Mouse (Mus musculus): ENCODE measurements around the gene Pax8. TPM values are rescaled to one million over a fixed set of nuclear protein-coding genes. Genes with fewer than 3 reads are reported as not detected.

Pax8 gene
- polyA plus RNA-seq, 1 experiment from 2014 or later = 0.12 TPM

- no peaks in the 10 kb centered on the region for H3K4me1 ChIP-seq (replicated peaks)
- H3K9me3 ChIP-seq (replicated peaks) = no peaks in the 10 kb centered on the region
- WGBS (ENCODE audit: insufficient replicate concordance) = 40% methylated on average over 2 of the region's 2 CpGs
- H3K27ac ChIP-seq = no peak overlapping the region
- H3K36me3 ChIP-seq = no peaks in the 10 kb centered on the region
- H3K27me3 ChIP-seq = peaks cover 27% of the 10 kb centered on the region
- H3K4me2 ChIP-seq = no peak overlapping the region
- H3K4me3 ChIP-seq (replicated peaks) = no peak overlapping the region
- ATAC-seq (ENCODE audit: low read depth) = no peak
- no peak for DNase-seq
- no peak overlapping the region for H3K9ac ChIP-seq
These were observed 4.5 kb upstream of the Pax8 start for GRCm38 (mm10) chr2:24479906-24480305.

DNA sequence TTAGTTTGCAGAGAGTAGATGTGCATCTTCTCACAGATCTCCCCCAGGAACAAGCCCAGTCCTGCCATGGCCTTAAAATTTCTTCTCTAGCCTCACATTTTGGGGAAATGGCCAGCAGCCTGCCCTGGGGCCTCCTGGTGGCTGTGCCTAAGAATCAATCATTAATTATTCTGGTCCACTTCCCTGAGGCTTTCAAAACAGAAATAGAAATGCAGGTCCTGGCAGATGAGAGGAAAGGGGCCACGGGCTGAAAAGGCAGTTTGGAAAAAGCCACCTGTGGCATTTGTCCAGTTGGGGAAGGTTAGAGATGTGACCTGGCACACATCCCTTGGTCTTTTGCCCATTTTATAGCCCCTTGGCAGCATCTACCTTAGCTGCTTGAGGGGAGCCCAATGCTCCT is 3.8 kb upstream of the Pax8 start:
- peaks cover 35% of the 10 kb centered on the region for H3K27me3 ChIP-seq
- DNase-seq (no peak), ATAC-seq (ENCODE audit: low read depth) (no peak)
- H3K36me3 ChIP-seq = no peaks in the 10 kb centered on the region
- no peak overlapping the region for H3K4me3 ChIP-seq (replicated peaks)
- no peaks in the 10 kb centered on the region for H3K9me3 ChIP-seq (replicated peaks)
- no peak overlapping the region for H3K27ac ChIP-seq
- no peak overlapping the region for H3K4me2 ChIP-seq
- WGBS (ENCODE audit: insufficient replicate concordance) = 11% methylated on average over 1 of the region's 1 CpGs
- H3K9ac ChIP-seq = no peak overlapping the region
- H3K4me1 ChIP-seq (replicated peaks) = no peaks in the 10 kb centered on the region

DNA sequence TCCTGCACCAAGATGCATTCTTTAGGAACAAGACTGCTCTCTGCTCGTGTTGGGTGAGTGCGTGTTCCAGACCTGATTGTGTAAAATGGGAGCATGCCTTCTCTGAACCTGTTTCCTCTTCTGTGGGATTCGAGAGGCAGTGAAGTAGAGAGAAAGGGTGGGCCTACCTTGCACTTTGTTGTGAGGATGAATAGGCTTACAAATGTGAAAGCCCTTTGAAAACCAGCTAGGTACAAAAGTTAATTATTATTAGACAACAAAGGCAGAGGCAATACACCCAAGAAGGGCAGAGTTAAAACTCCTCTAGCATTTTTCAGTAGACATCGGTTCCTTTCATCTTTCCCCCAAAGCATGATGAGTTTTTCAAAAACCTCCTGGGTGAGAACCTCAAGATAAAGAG is 3.2 kb upstream of the Pax8 start:
- Histone ChIP-seq H3K4me1 (replicated peaks) (no peaks in the 10 kb centered on the region), H3K9ac (no peak overlapping the region), H3K27ac (no peak overlapping the region), H3K4me2 (no peak overlapping the region), H3K9me3 (replicated peaks) (no peaks in the 10 kb centered on the region), H3K27me3 (peaks cover 40% of the 10 kb centered on the region), H3K4me3 (replicated peaks) (no peak overlapping the region), H3K36me3 (no peaks in the 10 kb centered on the region)
- WGBS (ENCODE audit: insufficient replicate concordance) = 49% methylated on average over 4 of the region's 4 CpGs
- DNase-seq (no peak), ATAC-seq (ENCODE audit: low read depth) (no peak)

DNA sequence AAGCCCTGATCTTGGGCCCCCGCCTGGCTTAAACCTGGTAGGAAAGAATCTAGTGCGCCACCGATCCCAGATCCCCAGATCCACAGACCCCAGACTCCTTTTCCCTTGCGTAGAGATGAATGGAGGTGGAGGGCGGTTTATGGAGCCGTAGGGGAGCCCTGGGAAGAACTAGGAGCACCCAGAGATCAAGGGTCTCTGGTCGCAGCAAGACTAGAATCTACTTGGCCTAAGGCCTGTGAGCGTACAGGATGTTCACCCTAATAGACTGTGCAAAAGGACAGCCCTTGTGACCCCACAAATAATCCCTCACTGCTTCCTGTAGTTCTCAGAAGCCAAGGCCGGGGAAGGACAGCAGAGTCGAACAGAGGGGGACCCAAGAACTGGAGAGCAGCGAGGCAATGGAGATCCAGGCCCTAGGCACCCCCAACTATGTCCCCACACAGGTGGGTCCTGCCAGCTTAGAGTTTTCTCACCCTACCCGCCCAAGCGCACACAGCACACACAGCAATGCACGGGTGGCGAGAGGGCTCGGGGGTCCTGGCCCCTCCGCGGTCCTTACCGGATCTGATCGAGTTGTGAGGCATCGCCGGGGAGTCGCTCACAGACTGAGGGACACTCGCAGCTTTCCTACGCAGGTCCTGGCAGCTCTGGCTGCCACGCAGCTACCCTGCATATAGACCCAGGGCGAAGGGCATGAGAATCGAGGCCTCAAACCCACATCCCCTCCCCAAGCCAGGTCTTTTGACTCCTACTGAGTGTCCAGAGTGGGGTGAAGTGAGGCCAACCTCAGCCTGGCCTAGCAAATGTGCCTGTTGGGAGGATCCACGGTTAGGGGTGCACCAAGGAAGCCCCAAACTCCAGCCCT is 653 bp downstream of the Pax8 start:
- no peaks in the 10 kb centered on the region for H3K9me3 ChIP-seq (replicated peaks)
- no peaks in the 10 kb centered on the region for H3K4me1 ChIP-seq (replicated peaks)
- H3K9ac ChIP-seq = no peak overlapping the region
- ATAC-seq (ENCODE audit: low read depth) (no peak), DNase-seq (no peak)
- 10% methylated on average over 29 of the region's 29 CpGs for WGBS (ENCODE audit: insufficient replicate concordance)
- H3K4me2 ChIP-seq = no peak overlapping the region
- peaks cover 70% of the 10 kb centered on the region for H3K27me3 ChIP-seq
- no peaks in the 10 kb centered on the region for H3K36me3 ChIP-seq
- no peak overlapping the region for H3K4me3 ChIP-seq (replicated peaks)
- no peak overlapping the region for H3K27ac ChIP-seq

- Histone ChIP-seq H3K4me1 (replicated peaks) (no peaks in the 10 kb centered on the region), H3K4me2 (peak overlapping the region; percentile 10; the same call in 1 of the 2 replicates), H3K9me3 (replicated peaks) (no peaks in the 10 kb centered on the region), H3K9ac (no peak overlapping the region), H3K36me3 (no peaks in the 10 kb centered on the region), H3K27ac (no peak overlapping the region), H3K4me3 (replicated peaks) (0 out of 2 replicates have a peak overlapping the region, but pooled peaks have one; percentile 6), H3K27me3 (peaks cover 72% of the 10 kb centered on the region)
- ATAC-seq (ENCODE audit: low read depth) = no peak
- under 1% methylated on average over 56 of the region's 56 CpGs for WGBS (ENCODE audit: insufficient replicate concordance)
- no peak for DNase-seq
These were observed 1.5 kb downstream of the Pax8 start for GRCm38 (mm10) chr2:24473641-24474511.

GRCm38 (mm10) chr2:24472677-24473076 is 2.7 kb downstream of the Pax8 start:
- Histone ChIP-seq H3K27me3 (peaks cover 68% of the 10 kb centered on the region), H3K27ac (no peak overlapping the region), H3K4me1 (replicated peaks) (no peaks in the 10 kb centered on the region), H3K4me2 (no peak overlapping the region), H3K9me3 (replicated peaks) (no peaks in the 10 kb centered on the region), H3K36me3 (no peaks in the 10 kb centered on the region), H3K4me3 (replicated peaks) (no peak overlapping the region), H3K9ac (no peak overlapping the region)
- DNase-seq (no peak), ATAC-seq (ENCODE audit: low read depth) (no peak)
- 6% methylated on average over 11 of the region's 11 CpGs for WGBS (ENCODE audit: insufficient replicate concordance)

DNA sequence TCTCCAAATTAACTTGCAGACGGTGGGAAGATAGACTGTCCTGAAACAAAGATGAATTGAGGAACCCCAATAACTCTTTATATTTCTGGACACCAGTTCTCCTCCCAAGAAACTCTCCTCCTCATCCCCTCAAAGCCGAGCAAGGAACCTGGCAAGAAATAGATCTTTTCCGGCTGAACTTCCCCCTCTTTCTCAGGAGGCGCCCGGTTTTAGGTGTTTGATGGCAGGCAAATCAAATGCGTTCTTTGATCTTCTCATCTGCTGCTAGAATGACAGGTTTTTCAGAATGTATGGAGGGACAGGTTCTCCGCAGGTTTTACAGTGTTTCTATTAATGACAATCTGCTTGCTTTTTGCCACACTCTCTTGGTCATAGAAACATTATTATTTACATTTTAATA is 3.3 kb downstream of the Pax8 start:
- no peak for ATAC-seq (ENCODE audit: low read depth)
- Histone ChIP-seq H3K9ac (no peak overlapping the region), H3K27ac (no peak overlapping the region), H3K4me3 (replicated peaks) (no peak overlapping the region), H3K9me3 (replicated peaks) (no peaks in the 10 kb centered on the region), H3K4me2 (no peak overlapping the region), H3K4me1 (replicated peaks) (no peaks in the 10 kb centered on the region), H3K36me3 (no peaks in the 10 kb centered on the region), H3K27me3 (peaks cover 67% of the 10 kb centered on the region)
- DNase-seq = no peak
- WGBS (ENCODE audit: insufficient replicate concordance) = 3% methylated on average over 7 of the region's 7 CpGs

DNA sequence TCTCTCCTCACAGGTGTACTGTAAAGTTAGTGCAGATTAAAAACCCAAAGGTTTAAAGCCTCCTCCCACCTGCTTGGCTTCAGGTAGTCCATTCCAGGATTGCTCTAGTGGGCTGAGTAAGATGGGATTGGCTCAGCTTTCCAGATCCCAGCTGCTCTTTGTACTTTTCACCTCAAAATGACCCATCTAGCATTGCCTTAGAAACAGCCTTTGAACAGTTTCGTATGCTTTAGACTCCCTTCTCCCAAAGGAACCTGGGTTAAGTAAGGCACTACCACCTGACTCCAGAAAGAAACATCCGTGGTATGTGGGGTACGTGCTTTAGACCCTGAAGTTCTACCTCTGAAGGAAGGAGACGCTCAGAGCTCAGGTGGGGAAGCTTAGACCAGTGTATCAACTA is 6.3 kb downstream of the Pax8 start:
- ATAC-seq (ENCODE audit: low read depth) (no peak), DNase-seq (no peak)
- H3K4me2 ChIP-seq = no peak overlapping the region
- no peaks in the 10 kb centered on the region for H3K36me3 ChIP-seq
- no peak overlapping the region for H3K27ac ChIP-seq
- no peaks in the 10 kb centered on the region for H3K9me3 ChIP-seq (replicated peaks)
- H3K9ac ChIP-seq = no peak overlapping the region
- H3K4me1 ChIP-seq (replicated peaks) = no peaks in the 10 kb centered on the region
- H3K4me3 ChIP-seq (replicated peaks) = no peak overlapping the region
- WGBS (ENCODE audit: insufficient replicate concordance) = 30% methylated on average over 4 of the region's 4 CpGs
- H3K27me3 ChIP-seq = peaks cover 37% of the 10 kb centered on the region

- Histone ChIP-seq H3K27me3 (peaks cover 30% of the 10 kb centered on the region), H3K4me3 (replicated peaks) (no peak overlapping the region), H3K9me3 (replicated peaks) (no peaks in the 10 kb centered on the region), H3K36me3 (no peaks in the 10 kb centered on the region), H3K27ac (no peak overlapping the region), H3K4me2 (no peak overlapping the region), H3K4me1 (replicated peaks) (no peaks in the 10 kb centered on the region), H3K9ac (no peak overlapping the region)
- no peak for DNase-seq
- no peak for ATAC-seq (ENCODE audit: low read depth)
- WGBS (ENCODE audit: insufficient replicate concordance) = 27% methylated on average over 1 of the region's 1 CpGs
These were observed 7.0 kb downstream of the Pax8 start for GRCm38 (mm10) chr2:24468430-24468829.

DNA sequence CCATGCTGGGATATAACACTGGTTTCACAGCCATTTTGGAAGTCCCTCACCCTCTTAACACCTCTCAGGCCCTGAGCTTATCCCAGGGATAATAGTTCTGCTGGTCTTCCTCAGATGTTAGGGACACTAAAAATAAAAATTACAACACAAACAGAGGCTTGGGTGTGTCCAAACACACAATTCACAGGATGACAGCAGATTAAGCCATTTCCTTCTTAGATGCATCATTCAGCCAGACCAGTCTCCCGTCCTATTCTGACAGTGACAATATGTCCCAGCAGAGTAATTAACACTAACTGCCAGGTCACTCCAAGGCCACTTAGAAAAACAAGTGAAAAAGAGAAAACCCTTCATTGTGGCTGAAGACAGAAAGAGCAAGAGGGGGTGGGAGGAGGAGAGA is 8.2 kb downstream of the Pax8 start:
- Histone ChIP-seq H3K27me3 (peaks cover 17% of the 10 kb centered on the region), H3K9ac (no peak overlapping the region), H3K9me3 (replicated peaks) (no peaks in the 10 kb centered on the region), H3K27ac (no peak overlapping the region), H3K36me3 (no peaks in the 10 kb centered on the region), H3K4me2 (no peak overlapping the region), H3K4me3 (replicated peaks) (no peak overlapping the region), H3K4me1 (replicated peaks) (no peaks in the 10 kb centered on the region)
- WGBS (ENCODE audit: insufficient replicate concordance) = 14% methylated on average over 1 of the region's 1 CpGs
- ATAC-seq (ENCODE audit: low read depth) = no peak
- DNase-seq = no peak

GRCm38 (mm10) chr2:24460808-24461127 is 14.6 kb downstream of the Pax8 start:
- ATAC-seq (ENCODE audit: low read depth) (peak; percentile 75), DNase-seq (no peak)
- Histone ChIP-seq H3K4me2 (no peak overlapping the region), H3K27ac (no peak overlapping the region), H3K27me3 (no peaks in the 10 kb centered on the region), H3K4me3 (replicated peaks) (no peak overlapping the region), H3K9me3 (replicated peaks) (no peaks in the 10 kb centered on the region), H3K9ac (no peak overlapping the region), H3K36me3 (no peaks in the 10 kb centered on the region), H3K4me1 (replicated peaks) (no peaks in the 10 kb centered on the region)
- 14% methylated on average over 2 of the region's 2 CpGs for WGBS (ENCODE audit: insufficient replicate concordance)

Data from liver, embryonic 13.5 days (tissue).